Mouse (Mus musculus) heart, embryonic 14.5 days (tissue): ENCODE data around the gene Nos3. TPM values are rescaled to one million over a fixed set of nuclear protein-coding genes. Genes with fewer than 3 reads are reported as not detected.

Source experiments
- ATAC-seq: fragments of 200-750 bp; cut with Nextera tagmentation; 2 replicates; pipeline ENCODE4 v1.8.0; 2017; ENCODE audit warnings: low read depth, moderate TSS enrichment; ENCODE audit not compliant: insufficient number of reproducible peaks, insufficient read depth, low FRiP score
- H3K27ac ChIP-seq, 2 experiments: fragments of 200-500 bp in 1 of 2; fragments of 300-500 bp in 1 of 2; sonication (generic) in 1 of 2; replicated peaks in 1 of 2; 2 replicates each; pipeline ENCODE4 v1.5.1; 2012 to 2014; ENCODE audit warnings: low read depth in 2 of 2, low read length in 2 of 2, control low read depth in 1 of 2, mild to moderate bottlenecking in 1 of 2, mixed read lengths in 1 of 2; ENCODE audit not compliant: control insufficient read depth in 1 of 2, insufficient read depth in 1 of 2
- H3K27me3 ChIP-seq: fragments of 300-500 bp; sonication (generic); 2 replicates; pipeline ENCODE4 v1.6.1; 2014; ENCODE audit warnings: mild to moderate bottlenecking, low read length, control low read depth; ENCODE audit not compliant: control insufficient read depth, insufficient read depth
- H3K36me3 ChIP-seq: fragments of 300-500 bp; sonication (generic); 2 replicates; pipeline ENCODE4 v1.6.1; 2014; ENCODE audit warnings: mild to moderate bottlenecking, control low read depth, low read length, mixed read lengths; ENCODE audit not compliant: control insufficient read depth, insufficient read depth
- H3K4me1 ChIP-seq, 2 experiments: fragments of 200-500 bp in 1 of 2; fragments of 300-500 bp in 1 of 2; sonication (generic) in 1 of 2; 2 replicates each; pipeline ENCODE4 v1.6.1; 2012 to 2014; ENCODE audit warnings: low read length in 2 of 2, control low read depth in 1 of 2, mixed read lengths in 1 of 2; ENCODE audit not compliant: control insufficient read depth in 2 of 2, insufficient read depth in 2 of 2
- H3K4me2 ChIP-seq: fragments of 300-500 bp; sonication (generic); 2 replicates; pipeline ENCODE4 v1.6.1; 2014; ENCODE audit warnings: mild to moderate bottlenecking, low read length
- H3K4me3 ChIP-seq, 2 experiments: fragments of 200-500 bp in 1 of 2; fragments of 300-500 bp in 1 of 2; sonication (generic) in 1 of 2; 2 replicates each; pipeline ENCODE4 v1.5.1; 2012 to 2014; ENCODE audit warnings: low read length in 2 of 2, mild to moderate bottlenecking in 2 of 2, control low read depth in 1 of 2, low read depth in 1 of 2, moderate library complexity in 1 of 2; ENCODE audit not compliant: control insufficient read depth in 1 of 2, insufficient read depth in 1 of 2
- H3K9ac ChIP-seq: fragments of 300-500 bp; sonication (generic); 2 replicates; pipeline ENCODE4 v1.6.1; 2014; ENCODE audit warnings: mild to moderate bottlenecking, low read length
- H3K9me3 ChIP-seq: fragments of 300-500 bp; sonication (generic); 2 replicates; pipeline ENCODE4 v1.6.1; 2016; ENCODE audit warnings: low read length, control low read depth; ENCODE audit not compliant: control insufficient read depth
- WGBS: fragments of 180-500 bp; shearing (Covaris S2); extraction: QIAGEN DNeasy Blood & Tissue Kit; methylation state at CpG from one replicate; pipeline ENCODE4 v1.1.7; 2014; 5-methylcytosine and 5-hydroxymethylcytosine counted together
- polyA plus RNA-seq: library from polyadenylated mRNA; unstranded; fragments of >200 nt; fragmentation: Nextera tagmentation; extraction: Ambion mirVana; gene quantifications from 2 replicates; pipeline ENCODE4 v1.2.1, GENCODE M21; 2014

The Nos3 gene
- polyA plus RNA-seq, 1 experiment from 2014 or later: 27.7 TPM

DNA sequence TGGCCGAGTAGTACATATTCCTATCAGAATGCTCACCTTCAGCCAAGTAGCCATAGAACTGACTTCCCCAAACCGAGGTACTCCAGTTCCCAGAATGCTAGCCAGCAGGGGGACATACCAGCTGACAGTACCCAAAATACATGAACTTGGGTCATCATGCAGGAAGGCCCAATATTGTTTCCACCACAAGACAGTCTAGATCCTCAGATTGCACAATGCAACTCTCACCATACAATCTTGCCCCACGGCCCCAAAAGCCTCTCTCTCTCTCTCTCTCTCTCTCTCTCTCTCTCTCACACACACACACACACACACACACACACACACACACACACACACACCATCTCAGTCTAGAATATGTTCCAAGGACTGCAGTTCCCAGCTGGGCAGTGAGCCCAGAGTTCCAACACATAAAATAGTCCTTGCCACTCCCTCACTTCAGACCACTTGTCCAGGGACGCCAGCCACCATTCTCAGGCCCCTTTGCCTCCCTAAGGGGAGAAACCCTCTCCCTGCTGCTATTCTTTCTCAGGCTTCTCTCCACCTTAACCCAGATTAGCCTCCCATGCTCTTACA lies 37.7 kb upstream of the Nos3 start:
- peaks cover 51 to 73% of the 10 kb centered on the region in 2 experiments for H3K4me1 ChIP-seq
- H3K36me3 ChIP-seq: peaks cover 76% of the 10 kb centered on the region
- peak overlapping the region; percentile 66; the same call in 1 of the 2 replicates for H3K4me2 ChIP-seq
- peak overlapping the region; percentile 80 to 86 for H3K27ac ChIP-seq
- 36% methylated on average over 4 of the region's 4 CpGs for WGBS
- no peaks in the 10 kb centered on the region for H3K9me3 ChIP-seq
- ATAC-seq: no peak
- H3K4me3 ChIP-seq: no peak overlapping the region
- H3K9ac ChIP-seq: peak overlapping the region; percentile 72
- H3K27me3 ChIP-seq: no peaks in the 10 kb centered on the region

GRCm38 (mm10) chr5:24328813-24329211 lies 35.8 kb upstream of the Nos3 start:
- H3K27ac ChIP-seq: peak overlapping the region; percentile 72 to 86
- H3K4me3 ChIP-seq: peak overlapping the region; percentile 8 to 26
- H3K36me3 ChIP-seq: peaks cover 78% of the 10 kb centered on the region
- no peaks in the 10 kb centered on the region for H3K9me3 ChIP-seq
- 68% methylated on average over 6 of the region's 6 CpGs for WGBS
- H3K27me3 ChIP-seq: no peaks in the 10 kb centered on the region
- peaks cover 41 to 56% of the 10 kb centered on the region in 2 experiments for H3K4me1 ChIP-seq
- no peak for ATAC-seq
- peak overlapping the region; percentile 72 for H3K9ac ChIP-seq
- H3K4me2 ChIP-seq: peak overlapping the region; percentile 66

- H3K4me1 ChIP-seq: peaks cover 44 to 61% of the 10 kb centered on the region in 2 experiments
- 3% methylated on average over 27 of the region's 27 CpGs for WGBS
- peak overlapping the region; percentile 8 to 26 for H3K4me3 ChIP-seq
- ATAC-seq: peak; percentile 72
- H3K27ac ChIP-seq: peak overlapping the region; percentile 72 to 86
- H3K27me3 ChIP-seq: no peaks in the 10 kb centered on the region
- H3K4me2 ChIP-seq: peak overlapping the region; percentile 66
- no peaks in the 10 kb centered on the region for H3K9me3 ChIP-seq
- H3K9ac ChIP-seq: peak overlapping the region; percentile 72
- peaks cover 75% of the 10 kb centered on the region for H3K36me3 ChIP-seq
These were observed 35.2 kb upstream of the Nos3 start for GRCm38 (mm10) chr5:24329212-24329964.

GRCm38 (mm10) chr5:24329965-24330298 lies 34.7 kb upstream of the Nos3 start:
- Histone ChIP-seq H3K9ac (peak overlapping the region; percentile 57), H3K36me3 (peaks cover 69% of the 10 kb centered on the region), H3K27ac (peak overlapping the region; percentile 65 to 86), H3K4me1 (peaks cover 49 to 66% of the 10 kb centered on the region in 2 experiments), H3K4me2 (peak overlapping the region; percentile 66), H3K9me3 (no peaks in the 10 kb centered on the region), H3K4me3 (peak overlapping the region in 1 of 2 experiments; percentile 26; a peak in 1 of 4 replicates), H3K27me3 (no peaks in the 10 kb centered on the region)
- ATAC-seq: no peak
- WGBS: 30% methylated on average over 5 of the region's 5 CpGs

DNA sequence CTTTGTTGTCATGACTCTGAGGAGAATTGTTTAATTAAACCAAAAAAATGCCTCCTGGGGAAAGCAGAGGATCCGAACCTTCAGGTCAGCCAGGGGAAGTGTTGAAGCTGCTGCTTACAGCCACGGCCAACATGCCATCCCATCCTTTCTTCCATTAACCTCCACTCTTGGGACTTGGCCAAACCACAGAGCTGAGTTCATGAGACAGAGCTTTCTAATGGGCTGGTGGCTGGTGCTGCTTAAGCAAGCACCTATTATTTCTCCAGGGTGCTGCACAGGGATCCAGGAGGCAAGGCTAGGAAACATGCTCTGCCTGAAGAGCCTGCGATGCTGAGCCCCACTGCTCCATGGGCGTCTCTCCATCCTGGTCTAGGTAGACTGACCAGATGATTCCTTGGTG lies 32.2 kb upstream of the Nos3 start:
- H3K27me3 ChIP-seq: no peaks in the 10 kb centered on the region
- H3K4me2 ChIP-seq: no peak overlapping the region
- peaks cover 62% of the 10 kb centered on the region for H3K36me3 ChIP-seq
- H3K27ac ChIP-seq: no peak overlapping the region
- no peak for ATAC-seq
- peaks cover 59 to 74% of the 10 kb centered on the region in 2 experiments for H3K4me1 ChIP-seq
- 85% methylated on average over 4 of the region's 4 CpGs for WGBS
- H3K9ac ChIP-seq: no peak overlapping the region
- H3K9me3 ChIP-seq: no peaks in the 10 kb centered on the region
- H3K4me3 ChIP-seq: no peak overlapping the region

- no peaks in the 10 kb centered on the region for H3K9me3 ChIP-seq
- peaks cover 54 to 74% of the 10 kb centered on the region in 2 experiments for H3K4me1 ChIP-seq
- 17% methylated on average over 3 of the region's 3 CpGs for WGBS
- no peaks in the 10 kb centered on the region for H3K27me3 ChIP-seq
- no peak overlapping the region for H3K4me3 ChIP-seq
- peak overlapping the region; percentile 60 for H3K9ac ChIP-seq
- H3K27ac ChIP-seq: peak overlapping the region; percentile 23 to 52; a peak in 1 of 4 replicates
- peaks cover 74% of the 10 kb centered on the region for H3K36me3 ChIP-seq
- ATAC-seq: no peak
- no peak overlapping the region for H3K4me2 ChIP-seq
These were observed 29.9 kb upstream of the Nos3 start for GRCm38 (mm10) chr5:24334749-24335148.

DNA sequence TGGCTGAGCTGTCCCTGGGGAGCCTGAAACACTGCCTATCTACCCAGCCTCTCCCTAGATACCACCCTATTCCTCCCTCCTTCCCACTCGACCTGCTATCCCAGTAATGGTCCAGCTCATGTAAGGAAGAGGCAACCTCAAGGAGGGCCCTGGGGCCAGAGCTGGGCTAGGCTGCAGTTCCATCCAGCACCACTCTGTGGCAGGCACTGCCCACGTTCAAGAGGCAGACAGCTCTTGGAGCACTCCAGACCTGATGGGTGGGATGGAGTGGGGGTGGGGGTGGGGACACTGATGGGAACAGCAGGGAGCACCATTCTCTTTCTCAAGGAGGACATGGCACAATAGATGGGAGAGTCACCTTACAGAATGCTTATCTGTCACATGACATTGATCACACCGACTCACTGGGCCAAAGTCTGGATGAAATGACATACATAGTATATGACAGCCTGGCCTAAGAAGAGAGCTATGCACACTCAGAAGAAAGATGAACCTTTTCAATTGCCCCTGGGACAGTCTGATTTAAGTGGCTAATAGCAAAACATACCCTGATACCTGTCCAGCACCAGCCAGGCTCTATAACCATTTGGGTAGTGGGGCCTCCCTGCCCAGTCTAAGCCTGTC lies 28.6 kb upstream of the Nos3 start:
- no peaks in the 10 kb centered on the region for H3K27me3 ChIP-seq
- H3K4me2 ChIP-seq: peak overlapping the region; percentile 8; the same call in 1 of the 2 replicates
- H3K27ac ChIP-seq: peak overlapping the region; percentile 85 to 89
- peak overlapping the region; percentile 60 for H3K9ac ChIP-seq
- no peaks in the 10 kb centered on the region for H3K9me3 ChIP-seq
- ATAC-seq: peak; percentile 47; the same call in 1 of the 2 replicates
- peaks cover 74% of the 10 kb centered on the region for H3K36me3 ChIP-seq
- no peak overlapping the region for H3K4me3 ChIP-seq
- 9% methylated on average over 3 of the region's 3 CpGs for WGBS
- H3K4me1 ChIP-seq: peaks cover 43 to 74% of the 10 kb centered on the region in 2 experiments
